Mouse (Mus musculus) forebrain, embryonic 15.5 days (tissue): ENCODE results near the gene Lpar3. TPM values are rescaled to one million over a fixed set of nuclear protein-coding genes. Genes with fewer than 3 reads are reported as not detected.

Source experiments
- ATAC-seq: fragments of 200-750 bp; cut with Nextera tagmentation; replicated peaks from 2 replicates; pipeline ENCODE4 v1.8.0; 2017; ENCODE audit warnings: mild to moderate bottlenecking, moderate TSS enrichment, moderate library complexity
- H3K27ac ChIP-seq: fragments of 300-500 bp; sonication (generic); replicated peaks from 2 replicates; pipeline ENCODE4 v1.5.1; 2015; ENCODE audit warnings: mild to moderate bottlenecking, inconsistent platforms
- H3K27me3 ChIP-seq: fragments of 300-500 bp; sonication (generic); 2 replicates; pipeline ENCODE4 v1.6.1; 2015; ENCODE audit warnings: inconsistent platforms
- H3K36me3 ChIP-seq: fragments of 300-500 bp; sonication (generic); 2 replicates; pipeline ENCODE4 v1.6.1; 2015; ENCODE audit warnings: mild to moderate bottlenecking, inconsistent platforms
- H3K4me1 ChIP-seq: fragments of 300-500 bp; sonication (generic); 2 replicates; pipeline ENCODE4 v1.6.1; 2015; ENCODE audit warnings: inconsistent platforms
- H3K4me2 ChIP-seq: fragments of 300-500 bp; sonication (generic); replicated peaks from 2 replicates; pipeline ENCODE4 v1.6.1; 2015; ENCODE audit warnings: mild to moderate bottlenecking, inconsistent platforms
- H3K4me3 ChIP-seq: fragments of 300-500 bp; sonication (generic); 2 replicates; pipeline ENCODE4 v1.5.1; 2015; ENCODE audit warnings: mild to moderate bottlenecking, inconsistent platforms
- H3K9ac ChIP-seq: fragments of 300-500 bp; sonication (generic); replicated peaks from 2 replicates; pipeline ENCODE4 v1.6.1; 2015; ENCODE audit warnings: mild to moderate bottlenecking, inconsistent platforms
- H3K9me3 ChIP-seq: fragments of 300-500 bp; sonication (generic); 2 replicates; pipeline ENCODE4 v1.6.1; 2016; ENCODE audit warnings: inconsistent platforms
- WGBS: fragments of 180-500 bp; shearing (Covaris S2); methylation state at CpG from one replicate; pipeline ENCODE4 v1.1.7; 2015; ENCODE audit warnings: mixed read lengths; 5-methylcytosine and 5-hydroxymethylcytosine counted together
- polyA plus RNA-seq: library from polyadenylated mRNA; unstranded; fragments of >200 nt; fragmentation: Nextera tagmentation; extraction: Ambion mirVana; gene quantifications from 2 replicates; pipeline ENCODE4 v1.2.1, GENCODE M21; 2015

Gene Lpar3
- polyA plus RNA-seq, result 0.18 and 0.28 TPM in 2 replicates

DNA sequence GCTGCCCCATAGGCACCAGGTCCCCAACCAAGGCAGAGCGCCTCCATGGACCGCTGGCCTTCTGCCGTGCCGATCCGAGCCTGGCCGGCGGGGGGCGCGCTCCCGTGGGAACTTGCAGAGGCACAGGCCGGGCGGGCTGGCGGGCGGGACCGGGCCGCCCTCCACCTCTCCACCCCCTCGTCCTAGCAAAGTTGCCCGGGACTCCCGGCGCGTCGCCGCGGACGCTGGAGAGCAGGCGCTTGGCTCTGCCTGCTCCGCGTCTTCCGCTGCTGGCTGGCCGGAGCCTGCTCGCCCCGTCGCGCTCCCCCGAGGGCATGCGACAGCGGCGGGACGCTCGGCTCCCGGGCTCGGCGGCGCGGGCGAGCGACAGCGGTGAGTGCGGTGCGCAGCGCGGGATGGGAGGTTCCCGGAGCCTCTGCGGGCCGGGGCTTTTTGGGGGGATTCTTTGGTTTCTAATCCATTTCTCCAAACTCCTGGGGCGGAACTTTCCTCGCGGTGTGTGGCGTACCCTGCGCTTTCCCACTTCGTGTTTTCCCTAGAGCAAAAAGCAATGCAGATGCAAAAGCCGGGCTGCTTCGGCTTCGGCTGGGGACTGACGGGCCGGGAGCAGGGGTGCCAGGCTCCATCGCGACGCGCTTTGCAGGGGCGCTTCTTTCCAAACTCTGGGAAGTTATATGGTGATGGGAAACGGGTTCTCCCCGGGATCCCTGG lies at the start of gene Lpar3:
TSS of gene Lpar3 (plus strand) at position 188 of the 711 bp plus-strand sequence.
- Histone ChIP-seq H3K27me3 (peaks cover 41% of the 10 kb centered on the region), H3K4me2 (peak within 1 kb of the TSS; percentile 91), H3K4me1 (peaks cover 11% of the 10 kb centered on the region), H3K9ac (peak within 1 kb of the TSS; percentile 17; the same call in 1 of the 2 replicates), H3K4me3 (peak within 1 kb of the TSS; percentile 44), H3K9me3 (no peaks in the 10 kb centered on the region), H3K27ac (no peak within 1 kb of the TSS), H3K36me3 (no peaks in the 10 kb centered on the region)
- WGBS, result under 1% methylated on average over 69 of the region's 73 CpGs
- ATAC-seq, result peak; percentile 90

DNA sequence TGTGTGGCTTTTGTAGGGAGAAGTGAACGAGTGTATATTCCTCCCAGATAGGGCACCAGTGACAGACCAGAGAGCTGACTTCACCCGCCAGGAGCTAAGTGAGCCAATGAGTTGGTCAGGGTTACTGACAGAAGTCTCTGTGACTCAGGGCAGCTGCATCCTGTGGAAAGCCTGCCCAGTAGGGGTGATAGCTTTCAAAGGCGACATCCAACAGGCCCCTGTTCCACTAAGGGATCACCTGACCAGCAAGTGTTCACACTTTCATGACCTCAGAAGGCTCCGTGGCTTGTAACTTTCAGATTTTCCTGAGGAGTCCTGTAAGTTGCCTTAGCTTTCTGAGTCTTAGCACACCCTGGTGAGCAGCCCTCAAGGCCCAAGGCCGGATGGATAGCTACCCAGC lies 47.7 kb upstream of the Lpar3 start:
- H3K4me3 ChIP-seq, result no peak overlapping the region
- no peak overlapping the region for H3K27ac ChIP-seq
- H3K9ac ChIP-seq, result no peak overlapping the region
- WGBS, result 84% methylated on average over 5 of the region's 5 CpGs
- no peaks in the 10 kb centered on the region for H3K27me3 ChIP-seq
- H3K4me1 ChIP-seq, result no peaks in the 10 kb centered on the region
- H3K9me3 ChIP-seq, result no peaks in the 10 kb centered on the region
- H3K4me2 ChIP-seq, result no peak overlapping the region
- H3K36me3 ChIP-seq, result no peaks in the 10 kb centered on the region
- no peak for ATAC-seq

DNA sequence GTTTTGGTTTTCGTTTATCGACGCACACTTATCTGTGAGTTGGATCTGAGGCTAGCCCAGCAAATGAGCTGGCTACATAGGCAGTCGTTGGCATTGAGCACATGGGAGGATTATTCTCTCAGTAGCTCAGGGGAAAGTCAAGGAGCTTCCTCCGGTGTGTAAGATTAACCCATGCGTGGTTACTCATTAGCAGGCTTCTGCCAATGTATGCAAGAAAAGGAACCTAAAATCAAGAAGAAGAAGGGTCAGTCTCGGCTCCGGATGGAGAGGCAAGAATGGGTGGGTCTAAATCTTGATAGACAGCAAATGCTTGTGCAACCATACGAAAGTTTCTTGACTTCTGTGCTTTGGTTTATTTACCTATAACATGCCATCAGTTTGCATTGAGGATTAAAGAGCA lies 46.5 kb upstream of the Lpar3 start:
- no peaks in the 10 kb centered on the region for H3K36me3 ChIP-seq
- 89% methylated on average over 9 of the region's 9 CpGs for WGBS
- no peak for ATAC-seq
- H3K27me3 ChIP-seq, result no peaks in the 10 kb centered on the region
- H3K4me2 ChIP-seq, result no peak overlapping the region
- H3K4me1 ChIP-seq, result no peaks in the 10 kb centered on the region
- no peak overlapping the region for H3K4me3 ChIP-seq
- no peak overlapping the region for H3K9ac ChIP-seq
- no peak overlapping the region for H3K27ac ChIP-seq
- H3K9me3 ChIP-seq, result no peaks in the 10 kb centered on the region

DNA sequence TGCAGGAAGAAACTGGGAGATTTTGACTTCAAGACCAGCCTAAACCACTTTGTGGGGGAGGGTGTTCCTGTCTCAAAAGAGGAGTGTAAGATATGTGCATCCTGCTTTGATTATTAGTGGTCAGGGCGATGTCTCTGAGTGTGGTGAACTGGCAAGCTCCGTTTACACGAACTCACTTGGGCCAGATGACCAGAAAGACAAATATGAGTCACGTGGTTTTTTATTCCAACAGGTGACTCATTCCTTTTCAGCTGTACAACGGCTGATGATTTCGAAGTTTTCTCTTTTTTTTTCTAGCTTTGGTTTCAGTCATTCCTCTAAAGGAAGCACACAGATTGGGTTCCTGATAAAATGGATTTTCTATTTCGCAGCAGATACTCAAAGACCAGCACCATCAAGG lies 43.5 kb upstream of the Lpar3 start:
- Histone ChIP-seq H3K27ac (no peak overlapping the region), H3K36me3 (no peaks in the 10 kb centered on the region), H3K4me1 (no peaks in the 10 kb centered on the region), H3K4me2 (peak overlapping the region; percentile 57), H3K9ac (no peak overlapping the region), H3K4me3 (peak overlapping the region; percentile 35; the same call in 1 of the 2 replicates), H3K9me3 (no peaks in the 10 kb centered on the region), H3K27me3 (no peaks in the 10 kb centered on the region)
- ATAC-seq, result no peak
- WGBS, result 86% methylated on average over 7 of the region's 7 CpGs

GRCm38 (mm10) chr3:146177748-146178582 lies 42.8 kb upstream of the Lpar3 start:
- peak overlapping the region; percentile 66; the same call in 1 of the 2 replicates for H3K27ac ChIP-seq

GRCm38 (mm10) chr3:146180341-146180740 lies 40.4 kb upstream of the Lpar3 start:
- WGBS, result 40% methylated on average over 2 of the region's 2 CpGs
- no peak overlapping the region for H3K9ac ChIP-seq
- no peaks in the 10 kb centered on the region for H3K9me3 ChIP-seq
- H3K4me1 ChIP-seq, result no peaks in the 10 kb centered on the region
- no peaks in the 10 kb centered on the region for H3K36me3 ChIP-seq
- no peak overlapping the region for H3K4me2 ChIP-seq
- no peaks in the 10 kb centered on the region for H3K27me3 ChIP-seq
- H3K4me3 ChIP-seq, result no peak overlapping the region
- ATAC-seq, result no peak
- no peak overlapping the region for H3K27ac ChIP-seq

More at GRCm38 (mm10) chr3:146177748-146178582, 42.8 kb upstream of the Lpar3 start:
- no peaks in the 10 kb centered on the region for H3K27me3 ChIP-seq
- H3K4me1 ChIP-seq, result no peaks in the 10 kb centered on the region
- H3K4me3 ChIP-seq, result peak overlapping the region; percentile 35
- H3K4me2 ChIP-seq, result peak overlapping the region; percentile 57
- no peaks in the 10 kb centered on the region for H3K36me3 ChIP-seq
- peak overlapping the region; percentile 38; the same call in 1 of the 2 replicates for H3K9ac ChIP-seq
- peak; percentile 91 for ATAC-seq
- WGBS, result 4% methylated on average over 16 of the region's 16 CpGs
- H3K9me3 ChIP-seq, result no peaks in the 10 kb centered on the region

DNA sequence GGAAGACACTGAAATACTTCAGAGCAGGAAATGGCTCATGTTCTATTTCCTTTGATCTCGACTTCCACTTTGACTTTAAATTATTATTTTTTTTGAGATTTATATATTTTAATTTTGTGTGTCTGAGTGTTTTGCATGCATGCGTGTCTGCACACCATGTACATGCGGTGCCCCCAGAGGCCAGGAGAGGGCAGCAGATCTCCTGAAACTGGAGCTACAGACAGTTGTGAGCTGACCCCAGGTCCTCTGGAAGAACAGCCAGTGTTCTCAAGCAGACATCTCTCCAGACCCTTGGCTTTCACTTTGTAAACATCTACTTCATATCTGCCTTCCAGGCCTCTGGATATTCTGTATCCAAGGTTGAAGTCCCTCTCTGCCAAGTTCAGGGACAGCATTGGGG lies 39.8 kb upstream of the Lpar3 start:
- Histone ChIP-seq H3K9ac (no peak overlapping the region), H3K9me3 (no peaks in the 10 kb centered on the region), H3K27ac (no peak overlapping the region), H3K36me3 (no peaks in the 10 kb centered on the region), H3K27me3 (no peaks in the 10 kb centered on the region), H3K4me2 (no peak overlapping the region), H3K4me3 (no peak overlapping the region), H3K4me1 (no peaks in the 10 kb centered on the region)
- ATAC-seq, result no peak
- WGBS, result 26% methylated on average over 3 of the region's 3 CpGs

- Histone ChIP-seq H3K36me3 (no peaks in the 10 kb centered on the region), H3K9me3 (no peaks in the 10 kb centered on the region), H3K9ac (no peak overlapping the region), H3K4me2 (no peak overlapping the region), H3K27ac (no peak overlapping the region), H3K4me3 (no peak overlapping the region), H3K4me1 (no peaks in the 10 kb centered on the region), H3K27me3 (no peaks in the 10 kb centered on the region)
- ATAC-seq, result peak; percentile 73
- 14% methylated on average over 13 of the region's 13 CpGs for WGBS
These were observed 35.6 kb upstream of the Lpar3 start for GRCm38 (mm10) chr3:146184992-146185657.

- Histone ChIP-seq H3K27ac (no peak overlapping the region), H3K9ac (no peak overlapping the region), H3K9me3 (no peaks in the 10 kb centered on the region), H3K36me3 (no peaks in the 10 kb centered on the region), H3K4me3 (no peak overlapping the region), H3K4me1 (no peaks in the 10 kb centered on the region), H3K27me3 (no peaks in the 10 kb centered on the region), H3K4me2 (no peak overlapping the region)
- no peak for ATAC-seq
- 81% methylated on average over 10 of the region's 10 CpGs for WGBS
These were observed 34.7 kb upstream of the Lpar3 start for GRCm38 (mm10) chr3:146186033-146186432.

GRCm38 (mm10) chr3:146189933-146190332 lies 30.8 kb upstream of the Lpar3 start:
- H3K27ac ChIP-seq, result no peak overlapping the region
- no peaks in the 10 kb centered on the region for H3K27me3 ChIP-seq
- no peak overlapping the region for H3K4me2 ChIP-seq
- no peaks in the 10 kb centered on the region for H3K9me3 ChIP-seq
- no peaks in the 10 kb centered on the region for H3K4me1 ChIP-seq
- H3K36me3 ChIP-seq, result no peaks in the 10 kb centered on the region
- no peak overlapping the region for H3K9ac ChIP-seq
- H3K4me3 ChIP-seq, result no peak overlapping the region
- WGBS, result 71% methylated on average over 10 of the region's 10 CpGs
- ATAC-seq, result no peak

DNA sequence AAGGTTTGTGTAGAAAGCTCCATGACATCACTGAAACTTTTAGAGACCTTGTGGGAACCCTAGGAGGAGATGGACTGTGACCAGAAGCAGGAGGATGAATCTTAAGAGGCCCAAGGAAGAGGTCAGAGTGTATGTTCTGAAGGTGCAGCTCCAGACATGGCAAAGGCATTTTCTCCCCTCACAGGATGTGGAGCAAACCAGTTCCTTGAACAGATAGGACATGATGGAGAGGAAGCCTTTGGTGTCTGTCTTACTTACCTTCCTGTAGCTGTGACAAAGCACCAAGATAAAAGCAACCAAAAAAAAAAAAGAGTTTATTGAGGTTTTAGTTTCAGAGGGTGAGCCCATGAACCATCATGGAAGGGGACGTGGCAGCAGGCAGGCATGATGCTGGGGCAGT lies 28.3 kb upstream of the Lpar3 start:
- H3K4me3 ChIP-seq, result no peak overlapping the region

DNA sequence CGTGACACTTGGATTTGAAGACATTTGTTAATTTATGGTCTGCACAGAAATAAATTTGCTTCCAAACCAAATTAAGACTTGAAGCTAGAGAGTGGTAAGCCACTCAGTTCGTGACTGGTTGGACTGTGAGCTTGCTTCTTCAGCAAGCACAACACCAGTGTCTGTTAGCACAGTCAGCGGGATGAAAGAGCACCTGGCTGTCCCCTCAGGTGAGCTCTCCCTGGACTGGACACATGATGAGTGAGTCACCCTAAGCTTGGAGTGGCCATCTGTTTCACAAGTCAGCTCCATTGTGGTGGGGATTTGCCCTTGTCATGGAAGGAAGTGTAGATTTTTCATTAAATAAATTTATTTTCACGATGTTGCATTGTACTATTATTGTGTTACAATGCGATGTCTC lies 25.6 kb upstream of the Lpar3 start:
- Histone ChIP-seq H3K4me3 (no peak overlapping the region), H3K9me3 (no peaks in the 10 kb centered on the region), H3K4me2 (no peak overlapping the region), H3K27me3 (no peaks in the 10 kb centered on the region), H3K27ac (no peak overlapping the region), H3K4me1 (no peaks in the 10 kb centered on the region), H3K9ac (no peak overlapping the region), H3K36me3 (no peaks in the 10 kb centered on the region)
- WGBS, result 90% methylated on average over 5 of the region's 5 CpGs
- ATAC-seq, result no peak

More for the DNA sequence above, 28.3 kb upstream of the Lpar3 start:
- Histone ChIP-seq H3K27me3 (no peaks in the 10 kb centered on the region), H3K9ac (no peak overlapping the region), H3K4me2 (no peak overlapping the region), H3K27ac (no peak overlapping the region), H3K9me3 (no peaks in the 10 kb centered on the region), H3K4me1 (no peaks in the 10 kb centered on the region), H3K36me3 (no peaks in the 10 kb centered on the region)
- no peak for ATAC-seq
- 95% methylated on average over 1 of the region's 1 CpGs for WGBS
